Mouse (Mus musculus): ENCODE measurements at regions not wholly inside any gene's neighbourhood (a gene's known extent, or its start where the extent isn't known, plus 50 kb on each side); places are given as distances from the start of the nearest gene placed in this dataset.

DNA sequence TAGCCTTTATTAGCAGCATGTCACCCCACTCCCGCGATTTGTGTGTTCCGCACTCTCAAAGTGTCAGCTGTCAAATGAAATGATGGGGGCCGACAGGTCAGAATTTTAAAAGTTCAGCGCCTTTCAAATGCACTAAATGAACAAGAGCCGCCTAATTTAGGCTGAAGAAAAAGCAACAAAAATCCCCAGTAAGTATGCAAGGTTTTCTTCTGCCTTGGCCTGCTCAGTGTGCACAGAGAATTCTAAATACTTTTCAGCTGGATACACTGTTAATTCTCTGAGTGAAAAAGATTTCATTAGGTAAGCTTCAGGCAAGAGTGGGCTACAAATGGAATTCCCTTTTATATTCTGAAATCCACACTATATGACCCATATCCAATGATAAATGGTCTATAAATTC is 125.9 kb upstream of the BC052040 start:
- no peak for DNase-seq (ENCODE audit: low spot score)

DNA sequence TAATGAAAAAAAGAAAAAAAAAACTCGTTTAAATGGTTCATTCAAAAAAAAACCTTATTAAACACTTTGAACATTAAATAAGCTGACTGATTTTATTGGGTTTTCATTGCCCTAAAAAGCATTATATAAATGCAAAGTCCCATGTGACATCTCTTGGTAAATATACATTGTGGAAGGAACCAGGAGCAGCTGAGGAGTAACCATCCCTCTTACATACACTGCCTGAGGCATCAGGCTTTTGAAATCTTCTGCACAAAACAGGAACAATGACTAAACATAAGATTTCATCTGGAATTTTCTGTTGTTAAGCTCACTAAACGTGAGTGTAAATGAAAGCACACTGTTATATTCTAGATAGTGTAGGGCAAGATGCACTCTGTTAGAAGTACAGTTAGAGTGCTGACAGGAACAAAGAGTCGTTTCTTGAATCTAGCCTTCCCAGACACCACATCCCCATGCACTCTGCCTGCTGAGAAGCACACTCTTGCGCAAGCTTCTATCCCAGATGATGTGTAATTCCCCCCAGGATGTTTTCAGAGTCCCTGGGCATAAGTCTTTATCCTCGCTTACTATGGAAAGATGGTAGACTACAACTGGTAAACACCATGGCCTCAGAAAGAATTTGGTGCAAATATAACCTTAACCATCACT is 125.0 kb upstream of the BC052040 start:
- DNase-seq (ENCODE audit: low spot score), result no peak

DNA sequence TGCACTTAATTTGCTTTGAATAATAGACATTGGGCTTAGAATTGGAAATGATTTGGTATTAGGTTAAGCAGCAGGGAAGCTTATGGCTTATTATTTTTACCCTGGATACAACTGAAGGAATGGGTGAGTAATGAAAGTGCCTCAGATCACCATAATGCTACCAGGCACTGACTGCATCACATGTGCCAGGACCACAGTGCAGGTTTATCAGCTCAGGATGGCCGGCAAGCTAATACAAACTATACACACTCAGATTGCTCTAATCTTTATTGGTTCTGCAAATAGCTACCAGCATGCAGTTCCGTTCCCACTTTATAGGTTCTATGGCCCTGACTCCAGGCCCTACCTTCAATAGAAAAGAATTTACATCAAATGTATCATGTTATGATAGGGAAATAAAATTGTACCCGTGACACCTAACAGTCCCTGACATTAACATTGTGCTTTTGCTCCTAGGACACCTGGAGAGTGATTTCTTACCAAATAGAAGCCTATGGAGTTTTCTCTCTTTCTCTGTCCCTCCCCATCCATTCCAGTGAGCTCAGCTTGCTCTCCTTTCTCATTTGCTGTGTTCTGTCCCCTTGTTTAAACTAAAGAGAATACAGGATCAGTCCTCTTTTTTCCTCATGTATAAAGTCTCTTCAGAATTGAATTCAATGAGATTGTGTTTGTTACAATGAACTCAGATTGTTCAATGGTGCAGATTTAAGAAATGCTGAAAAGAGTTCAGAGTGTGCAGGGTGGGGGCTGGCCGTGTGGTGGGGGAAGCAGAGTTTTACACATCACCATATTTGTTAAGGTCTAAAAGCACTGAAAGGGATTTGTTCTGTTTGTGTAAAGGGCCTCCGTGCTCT is 121.3 kb upstream of the BC052040 start:
- DNase-seq (ENCODE audit: low spot score), result no peak

DNA sequence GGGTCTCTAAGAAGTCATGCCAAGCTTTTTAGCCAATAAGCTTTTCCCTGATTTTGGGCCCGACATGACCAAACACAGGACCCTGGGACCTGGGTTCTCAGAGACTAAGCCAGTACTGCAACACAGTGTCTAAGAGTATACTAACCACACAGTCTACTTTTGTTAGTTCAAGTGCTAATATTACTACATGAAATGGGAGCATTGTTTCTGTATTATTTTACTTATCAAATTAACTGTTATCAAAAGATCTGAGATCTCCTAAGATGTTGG is 120.7 kb upstream of the BC052040 start:
- DNase-seq (ENCODE audit: low spot score), result no peak

DNA sequence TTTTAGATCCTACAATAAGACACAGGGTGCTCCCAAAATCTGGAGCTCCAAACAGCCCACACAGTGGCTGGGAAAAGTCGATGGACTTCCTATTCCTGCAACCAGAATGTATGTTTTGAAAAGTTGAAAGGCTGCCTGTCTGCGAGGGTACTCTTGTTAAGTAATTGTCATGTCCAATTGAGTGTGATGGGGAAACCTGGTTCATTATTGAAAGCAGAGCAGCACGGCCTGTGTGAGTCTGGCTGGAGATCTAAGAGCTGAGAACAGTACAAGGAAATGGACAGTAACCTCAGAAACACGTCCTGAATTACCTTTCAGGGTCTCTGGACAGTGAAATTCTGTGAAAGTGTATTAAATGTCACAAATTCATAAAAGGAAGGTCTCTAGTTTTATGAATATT is 115.3 kb upstream of the BC052040 start:
- no peak for DNase-seq (ENCODE audit: low spot score)

DNA sequence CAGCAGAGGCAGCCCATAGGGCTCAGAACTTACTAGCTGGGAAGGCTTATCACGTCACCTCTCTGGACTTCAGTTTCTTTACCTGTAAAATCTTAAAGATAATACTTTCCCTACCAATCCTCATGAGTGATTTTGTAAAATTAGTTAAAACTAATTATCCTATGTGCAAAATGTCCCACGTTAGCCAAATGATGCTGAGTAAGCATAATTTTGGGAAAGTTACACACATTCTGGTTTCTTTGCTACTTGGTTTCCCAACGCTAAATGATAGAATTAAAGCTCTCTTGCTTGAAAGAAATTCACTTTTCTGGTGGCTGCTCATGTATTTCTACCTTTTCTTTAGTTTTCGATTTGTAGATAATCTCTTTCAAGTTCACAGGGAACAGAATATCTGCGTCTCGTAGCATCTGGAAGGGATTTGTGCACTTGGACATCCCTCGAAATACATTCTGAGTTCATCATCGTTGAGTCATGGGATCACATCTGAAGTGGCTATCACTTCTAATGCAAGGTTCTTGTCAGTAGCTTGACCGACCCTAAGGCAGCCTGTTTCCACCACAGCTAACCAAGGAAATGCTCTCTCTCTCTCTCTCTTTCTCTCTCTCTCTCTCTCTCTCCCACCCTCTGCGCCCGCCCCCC is 114.3 kb upstream of the BC052040 start:
- DNase-seq (ENCODE audit: low spot score), result no peak

DNA sequence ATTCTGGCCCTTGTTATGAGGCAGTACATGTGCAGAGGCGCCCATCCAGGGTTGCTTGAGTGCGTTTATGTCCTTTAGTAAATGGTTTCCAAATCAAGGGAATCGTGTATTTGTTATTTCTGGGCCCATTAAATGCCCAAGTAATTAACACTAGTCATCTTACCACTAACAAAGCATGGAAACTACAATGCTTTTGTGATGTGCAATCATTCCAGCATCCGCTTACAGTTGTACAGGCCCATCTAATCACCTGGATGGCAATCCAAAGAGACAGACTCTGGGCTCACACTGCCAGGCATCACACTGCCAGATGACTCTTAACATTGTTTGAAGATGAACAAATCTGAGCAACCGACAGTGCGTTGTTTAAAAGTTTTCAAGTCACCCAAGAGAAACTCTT is 113.6 kb upstream of the BC052040 start:
- DNase-seq (ENCODE audit: low spot score), result no peak

DNA sequence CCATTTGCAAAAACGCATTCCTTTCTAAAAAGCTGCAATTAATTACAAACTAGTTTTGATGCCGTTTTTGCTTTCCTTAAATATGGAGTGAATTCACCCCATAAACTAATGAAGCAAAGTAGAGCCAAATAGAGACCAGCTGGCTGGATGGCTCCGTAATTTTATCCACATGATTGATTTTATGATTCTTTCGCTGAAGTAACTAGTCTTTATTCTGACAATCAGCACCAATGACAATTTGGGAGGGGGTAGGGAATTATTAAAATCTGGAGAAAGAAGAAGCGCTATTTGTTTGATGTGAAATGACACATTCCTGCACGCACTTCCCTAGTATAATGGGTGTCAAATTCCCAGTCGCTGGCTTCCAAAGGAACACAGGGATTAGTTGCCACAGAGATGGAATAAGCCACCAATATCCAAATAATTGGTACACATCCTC is 113.0 kb upstream of the BC052040 start:
- DNase-seq (ENCODE audit: low spot score), result no peak

DNA sequence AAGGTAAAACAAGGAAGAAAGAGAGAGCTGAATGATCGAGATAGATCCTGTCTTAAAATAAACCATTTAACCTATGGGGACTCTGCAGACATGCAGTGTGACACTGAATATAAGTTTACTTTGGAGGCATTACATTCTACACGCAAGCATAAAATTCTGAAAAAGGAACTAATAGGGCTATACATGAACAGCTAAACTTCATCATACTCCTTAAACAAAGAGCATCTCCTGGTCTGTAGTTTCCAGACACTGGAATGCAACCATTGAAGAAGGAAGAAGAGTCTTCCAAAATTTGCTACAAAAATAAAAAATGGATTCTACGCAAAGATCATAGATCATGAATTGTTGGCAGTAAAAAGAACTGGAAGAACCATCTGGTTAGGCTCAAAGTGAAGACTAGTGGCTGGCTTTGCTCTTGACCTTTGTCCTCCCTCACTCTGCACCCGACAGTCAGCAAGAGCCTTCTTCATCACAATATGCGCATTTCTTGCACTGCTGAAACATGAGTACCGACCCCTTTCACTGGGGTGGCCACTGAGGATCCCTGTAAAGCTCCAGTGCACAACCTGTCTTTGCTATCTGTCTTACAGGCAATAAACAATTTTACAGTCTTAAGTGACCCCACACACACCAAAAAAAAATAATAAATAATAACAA is 112.2 kb upstream of the BC052040 start:
- no peak for DNase-seq (ENCODE audit: low spot score)

DNA sequence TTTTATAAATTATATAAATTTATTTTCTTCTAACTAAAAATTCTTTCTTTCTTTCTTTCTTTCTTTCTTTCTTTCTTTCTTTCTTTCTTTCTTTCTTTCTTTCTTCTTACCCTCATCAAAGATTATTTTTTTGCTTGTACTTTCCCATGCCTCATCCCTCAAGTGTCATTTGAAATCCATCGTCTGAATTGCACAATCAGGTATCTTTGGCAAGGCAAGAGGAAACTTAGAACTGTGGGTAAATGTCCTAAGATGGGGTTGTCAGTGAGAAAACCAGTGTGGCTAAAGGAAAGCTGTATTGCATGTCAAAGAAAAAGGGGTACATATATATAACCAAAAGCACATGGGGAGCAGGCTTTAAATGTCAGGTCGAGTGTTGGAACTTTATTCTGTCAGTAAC is 109.1 kb upstream of the BC052040 start:
- no peak for DNase-seq (ENCODE audit: low spot score)

DNA sequence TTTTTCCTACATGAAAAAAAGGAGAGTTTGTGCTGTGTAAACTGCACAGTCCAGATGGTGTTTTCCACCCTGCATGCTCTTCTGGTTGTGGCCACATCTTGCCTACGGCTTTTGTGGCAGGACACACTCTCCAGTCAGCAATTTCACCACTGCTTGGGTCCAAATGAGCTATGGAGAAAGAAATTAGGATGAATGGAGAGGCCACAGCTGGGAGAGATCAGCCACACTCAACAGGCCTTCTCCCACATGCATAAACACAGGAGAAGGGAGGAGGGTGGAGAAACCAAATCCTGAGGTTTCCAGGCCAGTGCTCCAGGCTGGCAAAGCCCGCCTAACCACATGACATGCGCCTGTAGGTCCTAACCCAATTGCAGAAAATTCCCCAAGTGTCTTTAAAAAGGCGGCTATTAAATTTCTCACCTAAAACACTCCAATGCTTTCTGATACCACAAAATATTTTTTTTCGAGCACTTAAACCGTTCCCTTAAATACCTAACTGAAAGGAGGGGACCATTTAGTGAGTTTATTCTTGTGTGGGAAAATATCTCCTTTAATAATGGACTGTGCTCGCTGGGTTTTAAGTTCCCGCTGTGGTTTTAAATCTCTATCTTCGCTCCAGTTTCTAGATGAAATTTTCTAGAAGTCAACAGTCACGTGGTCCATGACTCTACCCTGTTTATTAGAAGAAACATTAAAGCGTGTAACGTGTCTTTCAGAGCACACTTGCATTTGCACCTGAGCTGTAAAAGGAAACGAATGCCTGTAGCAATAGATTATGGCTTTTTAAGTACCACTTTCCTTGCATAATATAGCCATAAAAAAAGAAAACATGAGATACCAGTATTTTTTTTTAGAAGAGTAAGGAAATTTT is 97.9 kb upstream of the BC052040 start:
- no peak for DNase-seq (ENCODE audit: low spot score)

DNA sequence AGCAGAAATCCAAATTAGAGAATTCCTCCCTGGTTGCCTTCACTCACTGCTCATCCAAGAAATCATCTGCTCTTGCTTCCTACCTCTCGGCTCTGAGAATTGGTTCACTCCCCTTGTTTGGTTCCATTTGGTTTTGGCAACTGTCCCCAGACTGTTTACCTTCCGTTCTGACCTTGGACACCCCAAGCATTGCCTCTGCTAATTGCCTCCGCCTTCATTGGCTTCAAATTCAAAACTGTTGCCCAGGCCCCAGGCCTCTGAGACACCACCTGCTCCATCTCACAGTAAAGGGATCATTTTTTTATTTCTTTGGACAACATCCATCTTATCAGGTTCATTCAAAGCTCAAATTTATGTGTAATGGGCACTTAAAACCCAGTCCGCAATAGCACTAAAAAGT is 93.1 kb upstream of the BC052040 start:
- DNase-seq (ENCODE audit: low spot score), result no peak

DNA sequence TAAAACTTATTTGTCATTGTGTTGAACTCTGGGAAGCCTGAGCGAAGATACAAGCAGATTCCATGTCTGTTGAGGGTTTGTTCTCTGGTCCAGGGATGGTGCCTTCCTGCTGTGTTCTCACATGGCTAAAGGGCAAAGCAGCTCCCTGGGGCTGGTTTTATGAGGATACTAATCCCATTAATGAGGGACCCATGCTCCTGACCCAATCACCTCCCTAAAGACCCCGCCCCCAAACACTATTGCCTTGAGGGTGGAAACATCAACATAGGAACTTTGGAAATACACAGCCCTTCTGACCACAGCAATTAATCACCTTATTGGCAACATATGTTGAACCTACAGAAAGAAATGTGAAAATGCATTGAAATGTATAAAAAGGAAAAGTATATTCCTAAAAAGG is 88.5 kb upstream of the BC052040 start:
- no peak for DNase-seq (ENCODE audit: low spot score)

DNA sequence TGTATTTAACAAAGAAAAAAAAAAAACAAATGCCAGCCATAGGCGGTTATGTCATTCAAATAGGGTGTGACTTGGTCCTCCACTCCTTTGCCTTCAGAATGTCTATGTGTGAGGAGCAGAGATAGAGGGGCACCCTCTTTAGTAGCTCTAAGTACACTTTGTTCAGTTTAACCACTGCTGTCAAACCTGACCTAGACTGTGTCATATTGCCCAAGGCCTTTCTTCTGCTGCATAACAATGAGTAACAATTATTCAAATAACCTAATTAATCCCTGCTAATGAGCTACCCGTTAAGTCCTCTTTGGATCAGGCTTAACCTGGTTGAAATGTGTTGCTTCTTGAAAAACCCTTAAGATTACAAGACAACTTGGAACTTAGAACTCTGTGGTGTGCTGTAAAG is 81.6 kb upstream of the BC052040 start:
- DNase-seq (ENCODE audit: low spot score), result no peak

DNA sequence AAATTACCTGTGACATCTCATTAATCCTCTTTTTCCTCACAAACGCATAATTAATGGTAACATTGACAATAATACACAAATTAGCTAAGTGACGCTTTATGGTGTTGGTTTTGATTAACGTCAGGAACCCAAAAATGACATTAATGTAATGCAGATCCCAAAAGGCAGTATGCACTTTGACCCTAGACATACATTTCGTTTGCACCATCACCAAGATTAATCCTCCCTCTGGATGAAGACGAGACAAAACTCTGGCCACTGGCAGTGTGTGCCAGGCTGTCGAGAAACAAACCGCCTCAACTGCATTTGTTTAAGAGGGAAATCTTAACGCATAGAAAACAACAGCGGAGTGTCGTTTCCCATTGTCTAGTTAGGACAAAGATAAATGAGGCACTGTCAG is 72.0 kb upstream of the BC052040 start:
- DNase-seq (ENCODE audit: low spot score), result no peak

DNA sequence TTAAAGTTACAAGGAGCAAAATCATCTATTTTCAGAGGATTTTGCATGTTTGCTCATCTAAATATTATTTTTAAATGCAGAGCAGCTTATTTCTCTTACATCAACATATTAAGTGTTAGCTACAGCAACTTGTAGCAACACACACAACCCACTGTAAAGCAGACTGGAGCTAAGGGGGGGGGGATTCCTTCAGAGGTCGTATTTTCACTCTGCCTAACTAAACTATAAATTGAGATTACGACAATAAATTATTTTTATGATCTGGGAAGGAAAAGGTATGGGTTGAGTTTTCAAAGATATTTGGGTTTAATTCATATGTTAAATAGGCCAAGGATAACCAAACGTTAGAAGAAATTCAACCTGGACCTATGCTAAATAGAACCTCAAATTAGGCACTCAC is 70.4 kb upstream of the BC052040 start:
- DNase-seq (ENCODE audit: low spot score), result no peak

DNA sequence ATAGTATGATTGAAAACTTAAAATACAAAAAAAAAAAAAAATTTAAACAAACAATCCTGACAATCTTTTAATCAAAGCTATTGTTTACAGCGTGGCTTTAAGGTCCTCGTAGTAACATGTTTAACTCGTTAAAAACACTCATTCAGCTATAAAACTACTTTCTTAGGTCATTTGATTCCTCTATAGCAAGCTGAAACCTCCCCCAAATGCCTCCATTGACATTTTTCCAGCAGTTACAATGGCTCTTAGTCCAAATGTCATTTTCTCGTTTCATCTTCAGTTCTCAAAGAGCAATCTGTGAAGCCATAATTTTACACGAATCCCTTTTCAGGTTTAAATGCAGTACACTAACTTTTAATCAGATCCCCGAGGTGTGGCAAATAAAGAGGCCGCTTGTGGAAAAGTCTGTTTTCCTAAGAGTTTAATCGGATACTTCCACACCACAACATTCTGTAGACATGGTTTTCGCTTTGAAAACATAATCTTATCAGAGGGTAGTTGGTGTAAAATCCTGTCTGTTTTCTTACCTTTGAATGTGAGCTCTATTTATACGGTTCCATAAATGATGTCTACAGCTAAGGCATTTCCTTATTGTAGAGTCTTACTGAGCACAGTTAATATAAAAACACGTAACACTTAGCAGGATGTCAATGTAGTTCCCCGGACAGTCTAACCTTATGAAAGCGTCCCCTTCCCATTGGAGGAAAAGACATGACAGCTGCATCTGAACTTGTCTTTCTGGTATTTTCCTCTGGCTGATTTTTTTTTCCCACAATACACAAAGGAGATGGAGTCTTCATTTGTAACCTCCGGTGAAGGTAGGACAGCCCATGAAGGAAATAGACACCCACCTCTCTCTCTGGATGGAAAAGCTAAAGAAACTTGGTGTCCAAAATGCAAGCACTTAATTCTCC is 69.6 kb upstream of the BC052040 start:
- DNase-seq (ENCODE audit: low spot score), result no peak

DNA sequence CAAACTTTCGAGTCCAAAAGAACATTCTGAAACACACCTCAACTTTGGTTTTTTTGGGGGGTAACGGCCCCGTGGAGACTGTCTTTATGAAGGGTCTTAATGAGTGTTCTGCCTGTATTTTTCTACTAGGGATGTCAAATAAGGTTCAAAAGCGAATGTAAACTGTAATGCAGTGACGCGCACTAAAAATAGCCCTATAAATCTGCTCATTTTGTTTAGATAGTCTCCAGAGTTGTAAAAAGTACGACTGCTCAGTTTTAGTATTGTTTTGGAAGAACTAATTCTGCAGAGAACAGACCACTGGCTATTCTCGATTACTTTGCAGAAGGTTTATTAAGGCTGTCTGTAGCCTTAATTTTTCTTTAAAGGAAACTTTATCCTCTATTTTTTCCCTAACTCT is 68.6 kb upstream of the BC052040 start:
- DNase-seq (ENCODE audit: low spot score), result no peak

DNA sequence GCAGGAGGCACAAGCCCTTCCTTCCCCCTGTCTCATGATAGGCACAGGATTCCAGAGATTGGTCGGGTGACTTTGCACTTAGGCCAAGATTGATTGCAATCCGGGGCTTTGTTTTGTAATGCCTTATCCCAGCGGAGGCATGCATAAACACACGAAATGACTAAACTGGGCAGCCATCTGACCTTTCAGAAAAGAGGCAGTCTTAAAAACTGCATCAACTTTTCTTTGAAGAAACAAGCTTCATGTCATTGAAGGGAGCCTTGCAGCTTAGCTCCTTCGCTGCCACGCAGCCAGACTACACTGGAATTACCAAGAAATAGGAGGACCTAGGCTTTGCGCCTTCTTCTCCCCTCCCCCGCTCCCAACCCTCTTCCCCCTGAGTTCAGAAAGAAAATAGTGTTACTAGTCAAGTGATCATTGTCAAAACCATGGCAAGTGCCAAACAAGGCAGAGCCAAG is 67.7 kb upstream of the BC052040 start:
- no peak for DNase-seq (ENCODE audit: low spot score)

DNA sequence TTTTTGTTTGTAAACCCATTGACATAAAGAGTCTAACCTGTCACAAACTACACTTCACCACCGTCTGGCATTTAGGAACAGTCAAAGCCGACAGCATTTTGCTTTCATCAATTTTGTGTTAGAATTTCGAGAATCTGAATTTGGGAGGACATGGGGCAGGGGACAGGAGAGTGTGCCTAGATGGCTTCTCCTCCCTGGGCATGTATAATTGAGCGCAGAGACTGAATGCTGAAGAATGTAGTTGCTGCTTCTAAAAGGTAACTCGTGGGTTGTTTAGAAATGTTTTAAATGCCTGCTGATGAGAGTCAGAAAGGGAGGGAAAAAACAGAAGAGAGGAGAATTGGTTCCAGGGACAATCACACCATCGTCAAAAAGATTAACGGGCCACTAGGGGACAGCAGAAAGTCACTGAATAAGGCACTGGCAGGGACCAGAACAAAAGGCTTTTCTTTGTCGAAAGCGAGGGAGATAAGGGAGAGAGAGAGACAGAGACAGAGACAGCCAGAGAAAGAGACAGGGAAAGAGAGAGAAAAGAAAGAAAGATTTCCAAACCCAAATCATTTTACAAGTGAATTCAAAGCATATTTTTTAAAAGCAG is 66.6 kb upstream of the BC052040 start:
- no peak for DNase-seq (ENCODE audit: low spot score)
